Mouse (Mus musculus): Measurements from ENCODE around the gene Acad8.
A peak's percentile ranks its signal among the peaks of the same experiment; 100 is the strongest.

Acad8 gene

DNA sequence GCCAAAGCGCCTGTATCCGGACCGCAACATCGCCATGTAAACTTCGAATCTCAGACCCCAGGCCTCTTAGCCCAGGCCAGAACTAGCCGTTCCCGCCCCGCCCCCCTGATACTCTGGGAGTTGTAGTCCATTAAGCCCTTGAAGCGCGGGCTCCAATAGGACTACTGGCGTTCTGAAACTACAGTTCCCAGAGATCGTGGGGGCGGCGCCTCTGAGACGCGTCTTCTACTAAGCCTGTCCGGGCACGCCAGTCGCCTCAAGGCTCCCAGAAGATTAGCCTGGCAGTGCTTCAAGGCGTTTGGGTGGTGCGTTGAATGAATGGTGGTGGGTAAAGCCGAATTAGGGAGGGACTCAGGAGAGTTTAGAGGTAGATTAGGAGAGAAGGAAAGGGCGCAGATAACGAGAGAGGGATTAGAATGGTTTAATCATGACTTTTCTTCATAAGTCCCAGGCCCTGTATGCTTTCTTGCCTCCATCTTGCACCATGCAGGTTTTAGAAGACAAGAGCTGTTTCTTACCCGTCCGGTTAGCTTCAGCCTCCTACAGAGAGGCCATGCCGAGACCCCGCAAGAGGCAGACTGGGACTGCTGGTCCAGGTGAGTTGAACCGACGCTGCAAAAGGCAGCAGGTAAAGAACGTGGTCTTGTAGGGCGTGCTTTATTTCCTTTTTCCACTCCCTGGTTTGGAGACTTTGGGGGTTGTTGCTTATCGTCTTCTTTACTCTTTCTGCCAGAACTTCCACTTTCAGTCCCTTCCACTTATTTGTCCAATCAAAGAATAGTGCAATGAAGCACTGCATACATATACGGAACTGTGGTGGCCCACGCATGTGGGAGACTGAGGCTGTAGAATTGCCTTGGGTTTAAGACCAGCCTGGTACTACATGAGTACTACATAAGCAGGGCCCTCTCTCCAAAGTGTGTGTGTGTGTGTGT lies at the start of gene Acad8, which contains the start of gene Thyn1:
Gene Acad8 (minus strand): TSS at position 106 of the 935 bp plus-strand sequence.
Gene Thyn1 (plus strand): TSS at position 250 of the 935 bp plus-strand sequence.
- peak; percentile 97 to 98 for DNase-seq

DNA sequence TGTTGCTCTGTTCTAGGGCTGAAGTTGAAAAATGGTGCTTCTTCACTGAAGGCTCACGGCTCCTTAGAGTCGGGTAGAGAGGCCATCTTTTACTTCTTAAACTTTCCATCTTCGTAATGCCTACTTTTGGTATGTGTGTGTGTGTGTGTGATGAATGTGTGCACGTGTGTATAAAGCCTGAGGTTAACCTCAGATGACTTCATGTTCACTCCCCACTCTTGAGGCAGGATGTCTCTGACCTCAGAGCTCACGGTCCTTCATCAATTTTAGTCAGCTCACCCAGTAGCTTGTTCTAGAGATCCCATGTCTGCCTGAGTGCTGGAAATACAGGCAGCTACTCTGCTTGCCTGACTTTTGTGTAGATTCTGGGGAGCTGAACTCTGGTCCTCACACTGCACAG lies 44.5 kb upstream of the Acad8 start:
- DNase-seq, result no peak

DNA sequence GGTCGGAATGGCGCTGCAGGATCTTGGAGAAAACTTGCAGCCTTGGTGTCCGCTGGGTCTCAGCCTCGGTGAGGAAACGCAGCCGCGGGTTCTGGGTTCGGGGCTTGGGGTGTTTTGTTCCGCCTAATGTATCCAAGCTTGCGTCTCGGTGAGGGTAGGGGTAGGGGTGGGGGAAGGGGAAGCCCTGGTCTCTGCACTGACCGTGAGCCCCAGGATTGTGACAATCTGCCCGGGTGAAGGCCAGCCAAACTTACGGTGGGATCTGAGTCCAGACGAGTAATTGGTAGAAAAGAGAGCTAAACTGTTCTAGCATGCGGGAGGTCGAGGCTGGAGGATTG lies 31.4 kb upstream of the Acad8 start:
- DNase-seq, result no peak

DNA sequence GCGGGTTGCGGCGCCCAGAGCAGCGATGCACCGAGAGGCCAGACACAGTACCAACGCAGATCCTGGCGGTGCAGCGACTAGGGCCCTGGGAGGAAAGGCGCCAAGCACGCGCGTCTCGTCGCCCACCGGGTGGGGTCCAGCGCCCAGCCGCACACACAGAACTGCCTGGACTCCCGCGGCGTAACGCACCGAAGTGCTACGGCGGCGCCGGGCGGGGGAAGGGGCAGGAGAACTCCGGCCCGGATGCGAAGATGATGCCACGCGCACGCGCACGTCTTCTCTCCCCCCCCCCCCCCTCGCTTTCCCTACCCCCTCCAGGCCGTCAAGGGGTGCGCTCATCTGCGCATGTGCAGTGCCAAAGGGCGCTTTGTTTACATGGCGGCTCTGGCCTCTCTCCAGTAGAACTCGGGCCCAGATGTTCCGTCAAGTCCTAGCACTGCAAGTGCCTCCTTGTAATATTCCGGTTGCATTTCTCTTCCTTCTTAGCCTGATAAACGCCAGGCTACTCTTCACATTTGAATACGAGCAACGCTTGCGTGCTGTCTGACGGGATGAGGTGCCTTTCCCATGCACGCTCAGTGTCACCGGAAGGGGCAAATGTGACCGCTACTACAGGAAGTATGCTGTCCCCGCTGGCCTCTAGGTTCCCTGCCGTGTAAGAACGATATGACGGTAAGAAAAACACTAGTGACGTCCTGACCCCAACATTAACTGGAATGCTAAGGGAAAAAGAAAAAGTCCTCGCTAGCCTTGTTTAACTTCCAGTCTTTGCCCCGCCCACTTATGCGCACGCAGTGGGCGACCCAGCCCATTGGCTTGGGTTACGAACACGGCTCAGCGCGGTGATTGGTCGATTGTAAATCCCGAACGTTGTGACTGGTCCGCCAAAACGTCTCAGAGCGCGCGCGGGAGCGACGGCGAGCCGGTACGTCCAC lies 30.7 kb upstream of the Acad8 start, which contains the start of the genes Vps26b and Ncapd3:
Gene Vps26b (minus strand): TSS at position 238 of the 935 bp plus-strand sequence.
Gene Ncapd3 (plus strand): TSS at position 348 of the 935 bp plus-strand sequence.
- DNase-seq, result peak; percentile 96

DNA sequence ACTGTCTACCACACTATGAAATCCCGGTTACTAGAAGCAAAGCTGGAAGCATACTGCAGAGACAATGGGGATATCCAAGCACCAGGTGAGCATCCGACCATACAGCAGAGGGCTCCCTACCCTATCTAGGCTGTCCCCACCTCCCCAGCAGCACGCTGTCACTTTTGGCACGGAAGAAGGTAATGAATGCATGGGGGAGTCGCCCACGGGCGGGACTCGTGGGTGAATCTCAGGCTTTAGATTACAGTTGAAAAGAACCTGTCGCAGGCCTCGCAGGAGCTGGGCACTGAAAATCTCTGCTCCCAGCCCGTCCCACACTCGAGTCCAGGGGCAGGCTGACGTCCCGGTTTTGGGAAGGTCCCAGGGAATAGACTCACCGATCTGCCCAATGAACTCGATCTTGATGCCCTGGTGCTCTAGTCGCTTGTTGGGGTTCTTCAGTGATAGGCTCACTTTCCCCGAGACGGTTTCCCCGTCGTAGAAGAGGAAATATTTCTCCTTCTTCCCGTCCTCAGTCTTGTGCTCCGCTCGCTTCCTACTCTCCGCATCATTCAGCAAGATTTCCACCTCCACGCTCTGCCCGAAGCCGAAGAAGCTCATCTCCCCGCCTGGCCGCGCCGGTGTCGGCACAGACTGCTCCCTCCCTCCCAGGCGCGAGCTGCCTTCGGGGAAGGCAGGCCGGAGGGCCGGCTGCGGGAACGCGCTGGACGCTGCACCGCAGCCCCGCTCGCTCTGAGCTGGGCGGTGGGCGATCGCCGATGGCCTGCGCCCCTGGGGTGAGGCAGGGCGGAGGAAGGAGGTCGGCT lies 29.9 kb upstream of the Acad8 start:
- peak; percentile 29 to 42 for DNase-seq

DNA sequence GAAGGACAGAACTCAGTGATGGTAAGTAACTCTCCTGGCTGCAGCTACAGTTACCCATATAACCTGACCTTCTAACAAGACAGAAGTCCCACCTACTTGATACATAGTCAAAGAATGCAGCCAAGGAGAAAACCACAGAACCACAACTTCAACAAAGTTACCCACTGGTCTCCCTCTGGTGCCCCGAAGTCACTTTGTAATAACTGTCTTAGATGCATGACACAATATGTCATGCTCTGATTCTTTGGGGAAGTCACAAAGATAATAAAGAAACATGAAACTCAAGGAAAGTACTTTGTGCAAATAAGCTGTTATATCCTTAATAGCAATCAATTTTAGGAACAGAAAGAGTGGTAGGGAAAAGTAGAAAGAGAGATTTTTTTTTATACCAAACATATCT lies 27.3 kb upstream of the Acad8 start:
- DNase-seq, result no peak

DNA sequence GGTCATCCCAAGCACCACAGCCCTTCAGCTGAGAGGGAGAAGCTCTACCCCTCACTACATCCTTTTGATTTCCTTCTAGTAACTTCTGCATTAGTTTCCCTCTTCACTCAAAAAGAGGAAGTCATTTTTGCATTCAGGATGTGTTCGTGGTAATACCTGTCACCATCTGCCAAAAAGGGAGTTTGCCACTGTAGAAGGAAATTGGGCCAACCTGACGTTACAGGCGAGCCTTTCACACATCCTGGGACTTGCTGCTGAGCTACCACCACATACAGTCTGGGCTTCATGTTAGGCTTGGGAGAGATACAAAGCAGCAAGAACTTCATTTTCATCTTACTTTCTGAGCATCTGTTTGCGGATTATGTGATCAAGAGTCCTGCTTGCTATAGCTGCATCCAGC lies 24.3 kb upstream of the Acad8 start:
- no peak for DNase-seq

DNA sequence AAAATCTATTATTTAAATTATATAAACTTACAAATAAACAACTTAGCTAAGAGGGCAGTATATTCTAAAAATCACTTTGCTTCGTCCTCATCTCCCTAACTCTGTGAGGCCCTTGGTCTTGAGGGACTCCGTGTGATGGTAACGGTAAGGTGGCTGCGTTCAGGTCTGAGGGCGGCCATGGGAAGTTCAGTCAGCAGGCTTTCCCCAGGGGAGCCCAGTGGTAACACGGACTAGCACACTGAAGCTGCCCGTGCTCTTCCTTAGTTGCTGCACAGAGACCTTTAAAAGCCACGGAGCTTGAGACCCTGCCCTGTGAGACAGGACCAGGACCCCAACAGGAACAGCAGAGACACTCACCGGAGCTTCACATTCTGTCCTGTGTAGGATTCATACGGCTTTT lies 19.6 kb upstream of the Acad8 start:
- no peak for DNase-seq

DNA sequence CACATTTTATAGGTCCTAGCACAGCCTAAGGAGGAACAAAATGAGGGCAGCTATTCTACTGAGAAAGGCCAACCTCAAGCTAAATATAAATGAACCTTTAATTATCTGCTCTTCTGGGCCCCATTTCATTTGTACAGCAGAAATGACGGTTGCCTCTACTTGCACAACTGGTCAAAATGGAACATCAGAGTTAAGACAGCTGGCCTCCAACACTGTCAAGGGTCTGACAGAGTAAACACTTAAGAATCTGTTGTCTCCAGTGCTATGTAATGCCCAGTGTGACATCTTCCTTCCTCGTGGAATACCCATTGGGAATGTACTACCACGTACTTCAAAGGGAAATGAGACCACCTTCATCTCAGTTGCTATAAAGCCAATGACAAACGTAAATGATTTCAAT lies 12.2 kb upstream of the Acad8 start:
- no peak for DNase-seq

DNA sequence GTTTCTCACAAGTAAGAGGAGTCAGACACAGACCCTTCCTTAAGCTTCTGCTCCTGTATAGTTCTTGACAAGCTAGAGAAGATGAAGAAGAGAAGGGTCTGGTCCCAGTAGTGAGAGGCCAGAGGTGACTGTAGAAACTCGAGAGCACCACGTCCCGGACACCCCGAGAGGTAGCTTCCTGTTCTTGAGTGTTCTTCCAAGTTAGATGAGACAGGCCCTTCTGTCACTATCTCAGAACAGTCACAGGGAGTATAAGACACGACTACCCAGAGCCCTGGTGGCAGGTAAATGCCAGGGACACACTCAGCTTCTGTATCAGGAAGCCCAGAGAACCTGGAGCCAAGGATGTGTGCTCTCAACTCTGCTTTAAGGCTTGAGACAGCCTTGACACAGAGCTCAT lies 9.9 kb upstream of the Acad8 start:
- no peak for DNase-seq

DNA sequence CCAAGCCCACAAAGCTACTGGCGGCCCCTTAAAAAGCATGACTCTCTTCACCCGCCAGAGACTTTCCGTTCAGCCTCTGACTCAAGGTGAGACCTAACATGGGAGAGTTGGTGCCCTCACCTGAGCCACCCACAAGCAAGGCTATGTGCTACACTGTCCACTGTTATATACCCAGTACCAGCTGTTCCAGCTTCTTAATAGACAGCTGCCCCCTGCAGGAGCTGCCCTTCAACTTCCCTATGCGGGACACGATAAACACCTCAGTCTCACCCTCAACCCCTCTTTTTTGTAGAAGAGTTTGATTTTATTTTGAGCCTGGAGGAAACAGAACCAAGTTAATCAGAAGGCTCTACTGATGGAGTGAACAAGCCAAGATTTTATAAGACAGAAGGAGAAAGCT lies 7.5 kb upstream of the Acad8 start:
- no peak for DNase-seq

DNA sequence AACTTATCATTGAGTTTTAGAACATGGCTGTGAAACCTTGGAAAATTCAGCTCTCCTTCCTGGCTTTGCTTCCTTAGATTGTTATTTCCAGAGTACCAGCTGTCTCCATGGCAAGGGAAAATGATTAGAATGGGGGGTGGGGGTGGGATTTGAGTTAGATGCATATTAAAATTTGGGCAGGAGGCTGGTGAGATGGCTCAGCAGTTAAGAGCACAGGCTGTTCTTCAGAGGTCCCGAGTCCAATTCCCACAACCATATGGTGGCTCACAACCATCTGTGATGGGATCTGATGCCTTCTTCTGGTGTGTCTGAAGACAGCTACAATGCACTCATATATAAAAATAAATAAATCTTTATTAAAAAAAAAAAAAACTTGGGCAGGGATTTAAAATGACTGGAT lies 6.6 kb upstream of the Acad8 start:
- DNase-seq, result no peak

DNA sequence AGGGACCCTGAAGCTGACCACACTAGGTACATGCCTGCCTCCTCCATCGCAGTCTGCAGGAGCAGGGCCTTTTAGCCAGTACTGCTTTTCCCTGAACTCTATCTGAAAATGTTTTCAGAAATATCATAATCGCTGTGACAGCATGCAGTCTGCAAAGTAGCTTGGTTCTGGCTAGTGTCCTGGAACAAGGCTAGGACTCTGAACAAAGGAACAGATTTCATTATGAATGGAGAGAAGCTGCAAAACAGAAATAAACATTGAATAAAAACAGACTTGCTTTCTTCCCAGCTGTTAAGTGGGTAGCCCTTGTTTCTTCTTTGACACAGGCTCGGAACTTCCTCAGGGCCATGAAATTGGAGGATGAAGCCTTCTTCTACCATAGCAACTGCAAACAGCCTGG lies 5.9 kb upstream of the Acad8 start:
- DNase-seq, result no peak

DNA sequence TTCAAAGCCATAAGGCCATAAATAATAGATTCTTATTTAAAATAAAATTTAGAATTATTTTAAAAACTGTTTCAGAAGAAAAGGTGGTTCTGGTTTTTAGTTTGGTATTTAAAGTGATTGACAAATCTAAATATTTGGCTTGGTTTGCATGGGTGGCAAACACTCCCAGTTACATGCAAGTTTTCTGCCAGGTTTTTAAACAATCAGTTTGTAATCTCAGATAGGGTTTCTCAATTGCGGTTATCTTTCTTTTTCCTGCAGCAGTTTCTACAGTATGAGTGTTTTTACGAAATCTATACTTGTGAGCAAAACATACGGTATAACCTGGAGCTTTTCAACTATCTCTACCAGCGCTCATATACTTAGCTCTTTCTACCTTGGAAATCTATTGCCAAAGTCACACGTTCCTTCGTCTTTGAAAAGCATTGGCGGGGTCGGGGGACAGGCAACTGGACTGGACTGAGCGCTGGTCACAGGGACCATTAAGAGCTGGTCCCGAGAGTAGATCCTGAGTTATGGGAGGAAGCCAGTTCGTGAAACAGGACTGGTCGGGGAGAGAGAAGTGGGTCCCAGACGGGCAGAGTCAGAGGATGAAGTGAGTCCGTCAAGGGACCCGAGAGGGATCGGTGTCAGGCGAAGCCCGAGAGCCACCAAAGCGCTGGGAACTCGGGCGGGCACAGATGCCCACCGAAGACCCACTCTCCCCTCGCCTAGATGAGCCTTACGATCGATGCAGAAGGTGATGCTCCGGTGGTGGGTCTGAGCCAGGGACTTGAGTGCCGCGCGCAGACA lies 501 bp downstream of the Acad8 start:
- no peak for DNase-seq

DNA sequence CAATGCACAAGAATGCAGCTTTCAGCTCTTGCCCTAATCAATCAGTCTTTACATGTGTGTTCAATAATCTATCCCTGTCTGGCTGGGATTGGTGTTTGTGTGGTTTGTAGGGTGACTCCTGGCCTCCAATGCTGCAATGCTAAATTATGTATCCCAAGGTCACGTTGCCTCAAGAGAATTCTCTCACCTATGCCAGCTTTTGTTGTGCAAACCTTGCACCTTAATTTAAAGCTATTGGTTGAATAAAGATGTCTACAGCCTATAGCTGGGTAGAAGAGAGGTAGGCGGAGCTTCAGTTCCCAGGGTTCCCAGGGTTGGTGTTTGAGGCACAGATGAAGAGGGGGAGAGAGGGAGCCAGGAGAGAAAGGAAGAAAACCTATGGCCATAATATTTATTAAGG lies 1.9 kb downstream of the Acad8 start:
- DNase-seq, result no peak

DNA sequence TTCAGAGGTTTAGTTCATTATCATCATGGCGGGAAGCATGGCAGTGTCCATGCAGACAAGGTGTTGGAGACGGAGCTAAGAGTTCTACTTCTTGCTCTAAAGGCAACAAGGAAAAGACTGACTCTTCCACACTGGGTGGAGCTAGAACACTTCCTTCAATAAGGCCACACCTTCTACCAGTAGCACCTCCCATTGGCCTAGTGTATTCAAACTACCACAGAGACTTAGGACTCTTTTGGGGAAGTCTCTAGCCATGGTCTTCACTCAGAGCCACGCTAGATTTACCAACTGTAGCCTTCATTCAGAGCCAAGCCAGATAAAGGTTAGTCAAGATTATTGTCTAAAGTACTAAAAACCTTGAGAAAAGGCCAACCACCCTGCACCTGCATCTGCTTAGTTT lies 2.3 kb downstream of the Acad8 start:
- peak in 1 of 2 experiments; percentile 13 for DNase-seq

DNA sequence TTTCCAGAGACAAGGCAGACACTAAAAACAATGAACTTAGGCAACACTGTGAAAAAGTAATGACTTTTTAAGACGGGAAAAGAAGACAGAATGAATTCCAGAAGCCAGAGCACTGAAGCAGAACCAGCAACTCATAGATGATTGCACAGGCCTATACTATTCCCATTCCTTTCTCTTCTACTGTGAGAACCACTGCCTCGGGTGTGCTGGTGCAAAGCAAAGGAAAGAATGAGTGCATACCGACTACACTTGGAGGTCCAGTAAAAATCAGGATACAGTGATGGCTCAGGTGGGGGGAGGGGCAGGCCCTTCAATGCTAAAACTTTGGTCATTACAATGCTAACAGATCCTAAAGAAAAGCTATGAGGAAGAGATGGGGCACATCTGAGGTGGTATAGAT lies 5.5 kb downstream of the Acad8 start:
- no peak for DNase-seq

DNA sequence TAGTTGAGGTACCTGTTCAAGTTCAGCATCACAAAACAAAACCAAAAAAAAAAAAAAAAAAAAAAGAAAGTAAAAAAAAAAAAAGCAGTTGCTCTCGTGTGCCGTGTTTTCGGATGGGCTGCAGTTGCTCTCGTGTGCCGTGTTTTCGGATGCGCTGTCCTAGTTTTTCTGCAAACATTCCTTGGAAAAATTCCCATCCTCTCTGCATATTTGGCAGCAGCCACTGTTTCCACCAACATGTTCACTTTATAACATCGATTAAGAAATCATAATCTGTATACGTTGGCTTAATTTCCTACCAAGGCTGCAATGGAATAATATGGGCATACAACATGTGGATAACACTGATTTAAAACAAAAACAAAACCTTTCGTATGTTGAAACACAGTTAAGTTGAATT lies 6.2 kb downstream of the Acad8 start:
- DNase-seq, result no peak

DNA sequence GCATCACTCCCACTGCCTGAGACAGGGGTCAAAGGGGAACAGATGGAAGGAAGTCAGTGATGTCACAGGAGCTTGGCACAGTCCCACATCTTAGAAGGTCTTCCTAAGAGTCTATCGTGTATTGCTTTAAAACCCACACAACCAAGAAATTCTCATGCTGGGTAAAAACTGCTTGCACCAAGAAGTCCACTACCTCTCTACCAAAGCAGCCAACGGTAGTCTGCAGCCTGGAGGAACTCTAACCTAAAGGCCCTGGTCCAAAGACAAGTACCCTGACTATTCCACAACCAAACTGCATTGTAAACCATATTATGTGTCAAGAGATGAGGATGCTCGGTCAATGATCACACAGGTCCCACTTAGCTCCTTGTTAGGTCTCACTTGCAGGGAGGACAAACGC lies 9.2 kb downstream of the Acad8 start:
- no peak for DNase-seq

DNA sequence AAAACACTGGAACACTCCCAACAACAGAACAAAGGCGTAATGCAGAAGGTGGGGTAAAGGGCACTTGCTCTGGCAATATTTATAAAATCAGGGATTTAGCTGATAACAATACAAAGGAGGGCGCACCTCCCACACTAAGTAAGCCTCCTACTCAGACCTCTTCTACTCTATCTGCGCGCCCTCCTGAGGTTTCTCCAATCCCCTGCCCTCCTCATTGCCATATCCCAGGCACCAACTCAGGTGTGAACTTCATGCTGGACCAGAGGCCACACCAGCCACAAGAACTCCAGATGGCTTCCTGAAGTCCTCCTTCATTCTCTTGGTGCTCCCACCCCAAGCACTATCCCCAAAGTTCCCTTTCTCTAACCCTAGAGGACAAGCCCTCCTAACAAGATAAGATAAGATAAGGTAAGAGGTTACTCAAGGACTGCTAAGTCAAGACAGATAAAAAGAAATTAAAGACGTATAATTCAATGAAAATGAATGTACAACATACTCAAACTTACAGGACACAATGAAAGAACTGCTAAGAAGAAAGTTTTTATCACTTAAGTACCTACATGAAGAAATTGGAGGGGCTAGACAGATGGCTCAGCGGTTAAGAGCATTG lies 13.6 kb downstream of the Acad8 start:
- DNase-seq, result no peak

DNA sequence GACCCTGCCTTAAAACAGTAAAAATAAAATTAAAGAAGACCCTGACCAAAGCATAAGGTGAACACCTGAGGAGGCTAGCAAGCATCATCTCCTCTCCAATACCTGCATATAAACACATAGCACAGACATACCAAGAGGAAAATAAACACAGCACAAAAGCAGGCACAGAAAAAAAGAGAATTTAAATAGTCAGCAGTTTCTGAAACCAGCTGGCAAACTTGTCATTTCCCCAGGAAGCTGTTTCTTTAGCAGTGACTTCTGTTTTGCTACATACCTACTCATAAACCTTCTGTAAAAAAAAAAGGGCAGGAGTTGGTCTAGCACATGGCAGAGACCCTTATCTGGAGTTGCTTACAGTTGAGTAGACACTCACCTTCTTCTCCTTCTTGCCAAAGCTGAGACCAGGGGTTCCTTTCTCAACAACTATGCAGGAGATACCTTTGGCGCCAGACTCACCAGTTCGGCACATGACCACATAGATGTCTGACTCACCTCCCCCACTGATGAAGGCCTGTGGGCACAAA lies 14.2 kb downstream of the Acad8 start:
- DNase-seq, result no peak

Measured in lung, adult 18-20 months (tissue).